Mouse (Mus musculus): Measurements from ENCODE around the gene Ednra.

The Ednra gene

DNA sequence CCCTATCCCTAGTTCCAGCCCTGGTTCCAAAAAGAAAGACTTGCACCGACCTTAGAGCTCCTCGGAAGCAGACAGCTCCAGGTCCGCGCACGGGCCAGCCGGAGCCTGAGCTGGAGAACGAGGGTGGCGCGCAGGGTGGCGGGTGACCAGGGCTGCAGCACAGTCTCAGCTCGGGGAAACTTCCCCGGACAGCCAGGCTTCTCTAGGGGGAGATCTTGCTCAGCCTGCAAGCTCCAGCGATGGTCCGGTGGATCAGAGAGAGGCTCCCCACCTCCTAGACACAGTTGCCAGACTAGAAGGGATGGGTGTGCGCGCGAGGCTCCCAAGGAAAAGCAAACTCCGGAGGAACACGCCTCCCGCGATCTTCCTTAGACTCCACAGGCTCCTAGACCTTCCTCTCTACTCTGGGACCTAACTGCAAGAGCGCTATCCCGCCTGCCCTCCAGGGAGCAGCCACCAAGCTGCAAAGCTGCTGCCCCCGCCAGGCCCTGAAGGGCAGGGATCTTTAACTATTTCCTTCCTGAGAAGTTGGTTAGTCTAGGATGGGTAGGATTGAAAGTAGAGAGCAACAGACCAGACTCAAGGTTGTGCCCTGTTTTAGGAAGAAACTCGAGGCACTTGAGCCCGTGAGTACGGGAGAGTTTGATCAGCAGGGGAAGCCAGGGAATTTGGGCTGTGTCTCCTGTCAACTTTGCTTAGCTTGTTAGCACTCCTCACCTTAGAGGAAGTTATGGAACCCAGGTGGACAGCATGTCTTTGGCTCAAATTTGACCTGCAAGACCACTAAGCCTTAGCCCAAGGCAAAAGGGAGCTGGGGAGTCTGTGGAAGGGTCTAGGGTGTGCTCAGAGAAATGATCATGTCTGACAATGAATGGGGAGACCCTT lies at the start of gene Ednra:
TSS of gene Ednra (minus strand) at position 419 of the 885 bp plus-strand sequence.
- in situ Hi-C loops (cut with MboI, MseI): no loop called here

DNA sequence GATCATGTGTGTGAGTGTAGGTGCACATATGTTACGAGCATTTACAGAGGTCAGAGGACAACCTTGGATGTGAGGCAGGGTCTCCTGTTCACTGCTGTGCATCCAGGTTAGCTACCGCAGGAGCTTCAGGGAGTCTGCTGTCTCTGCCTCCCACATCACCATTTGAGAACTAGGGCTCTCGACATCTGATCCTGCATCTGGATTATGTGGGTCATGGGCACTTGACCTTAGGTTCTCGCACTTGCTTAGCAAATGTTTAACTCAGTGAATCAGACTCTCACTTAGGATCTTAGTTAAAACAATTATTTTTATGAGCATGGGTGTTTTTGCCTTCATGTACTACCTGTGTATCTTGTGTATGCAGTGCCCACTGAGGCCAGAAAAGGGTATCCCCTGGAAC lies 49.6 kb upstream of the Ednra start:
- in situ Hi-C loops (cut with MboI, MseI): no loop called here

- in situ Hi-C loops (cut with MboI, MseI): no loop called here
Observed at GRCm38 (mm10) chr8:77773256-77773655, 49.0 kb upstream of the Ednra start.

- in situ Hi-C loops (cut with MboI, MseI): no loop called here
Observed at GRCm38 (mm10) chr8:77772210-77772886, 48.1 kb upstream of the Ednra start.

- in situ Hi-C loops (cut with MboI, MseI): no loop called here
Observed at GRCm38 (mm10) chr8:77770966-77771365, 46.7 kb upstream of the Ednra start.

DNA sequence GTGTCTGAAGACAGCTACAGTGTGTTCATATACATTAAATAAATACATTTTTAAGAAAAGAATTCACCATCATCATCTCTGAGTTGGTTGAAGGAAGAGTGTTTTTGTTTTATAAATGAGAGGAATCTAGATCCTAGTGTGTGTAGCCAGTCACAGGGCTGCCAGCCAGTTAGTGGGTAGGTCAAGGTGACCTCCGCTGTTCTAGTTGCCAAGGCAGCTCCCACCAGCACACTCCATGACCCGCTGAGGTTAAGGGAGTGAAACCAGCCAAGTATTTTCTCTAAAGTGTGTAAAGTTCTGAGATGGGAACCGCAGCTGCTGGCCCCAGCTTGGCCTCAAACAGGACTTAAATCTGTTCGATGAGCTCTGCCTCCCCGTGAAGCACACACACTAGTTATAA lies 44.7 kb upstream of the Ednra start:
- in situ Hi-C loops (cut with MboI, MseI): loop anchor here in 1 of 2 experiments (10.0 kb wide), 1 partner anchor 1684 kb away; no protein-coding TSS in a partner anchor

GRCm38 (mm10) chr8:77764253-77764652 lies 40.0 kb upstream of the Ednra start:
- in situ Hi-C loops (cut with MboI, MseI): loop anchor here in 1 of 2 experiments (10.0 kb wide), 1 partner anchor 1679 kb away; no protein-coding TSS in a partner anchor

GRCm38 (mm10) chr8:77762967-77763366 lies 38.7 kb upstream of the Ednra start:
- in situ Hi-C loops (cut with MboI, MseI): loop anchor here in 1 of 2 experiments (10.0 kb wide), 1 partner anchor 1678 kb away; no protein-coding TSS in a partner anchor

DNA sequence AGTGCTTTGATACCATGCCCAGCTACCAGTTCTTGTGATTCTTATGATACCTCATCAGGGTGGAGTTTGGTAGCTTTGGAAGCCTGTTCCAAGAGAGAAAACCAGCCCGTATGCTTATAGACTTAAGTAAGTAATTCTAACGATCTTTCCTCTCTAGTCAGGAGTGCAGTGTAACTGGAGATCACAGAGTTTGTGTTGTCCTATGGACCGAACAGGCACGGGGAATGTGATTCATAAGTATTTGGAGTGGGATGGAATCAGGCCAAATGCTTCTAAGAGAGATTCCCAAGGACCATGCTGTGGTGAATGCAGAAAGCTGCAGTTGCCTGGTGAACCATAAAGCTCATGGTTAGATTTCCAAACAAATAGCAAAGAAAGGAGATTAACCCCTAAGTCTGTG lies 31.2 kb upstream of the Ednra start:
- in situ Hi-C loops (cut with MboI, MseI): loop anchor here in 1 of 2 experiments (10.0 kb wide), 1 partner anchor 629 kb away; no protein-coding TSS in a partner anchor

- in situ Hi-C loops (cut with MboI, MseI): loop anchor here in 1 of 2 experiments (10.0 kb wide), 1 partner anchor 631 kb away; no protein-coding TSS in a partner anchor
Observed at GRCm38 (mm10) chr8:77753796-77754195, 29.5 kb upstream of the Ednra start.

DNA sequence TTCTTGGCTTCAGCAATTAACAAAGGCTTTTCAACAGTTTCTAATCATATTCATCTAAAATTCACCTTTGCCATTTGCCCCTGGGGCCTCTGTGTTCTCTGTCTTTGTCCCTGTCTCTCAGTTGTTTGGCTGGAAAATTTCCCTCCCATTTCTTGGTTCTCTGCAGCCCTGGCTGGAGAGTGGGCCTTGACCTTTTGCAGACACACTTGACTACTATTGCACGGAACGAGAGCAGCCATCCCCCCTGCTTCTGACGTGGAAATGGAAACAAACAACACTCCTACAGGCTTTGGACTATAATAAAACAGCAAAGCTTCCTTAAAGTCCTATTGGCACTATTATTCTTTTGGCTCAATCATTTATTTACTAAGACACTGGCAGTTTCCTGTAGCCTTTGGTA lies 27.8 kb upstream of the Ednra start:
- in situ Hi-C loops (cut with MboI, MseI): loop anchor here in 1 of 2 experiments (10.0 kb wide), 1 partner anchor 633 kb away; no protein-coding TSS in a partner anchor

GRCm38 (mm10) chr8:77750407-77750806 lies 26.1 kb upstream of the Ednra start:
- in situ Hi-C loops (cut with MboI, MseI): loop anchor here in 1 of 2 experiments (10.0 kb wide), 1 partner anchor 634 kb away; no protein-coding TSS in a partner anchor

DNA sequence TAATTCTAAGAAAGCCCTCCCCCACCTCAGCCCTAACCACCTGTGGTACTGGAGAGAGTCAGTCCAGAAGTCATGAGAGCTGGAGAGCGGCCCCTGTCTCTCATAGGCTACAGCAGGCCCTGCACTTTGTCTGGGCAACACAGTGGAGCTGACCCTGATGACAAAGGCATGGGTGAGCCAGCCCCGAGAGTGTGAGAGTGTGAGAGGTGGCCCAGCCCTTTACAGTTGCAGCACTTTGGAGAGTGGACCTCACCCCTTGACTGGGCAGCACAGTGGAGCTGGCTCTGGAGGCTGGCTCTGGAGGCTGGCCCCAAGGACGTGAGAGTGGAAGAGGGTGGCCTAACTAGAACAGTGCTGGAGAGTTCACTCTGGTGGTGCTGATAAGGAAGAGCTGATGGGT lies 20.2 kb upstream of the Ednra start:
- in situ Hi-C loops (cut with MboI, MseI): no loop called here

DNA sequence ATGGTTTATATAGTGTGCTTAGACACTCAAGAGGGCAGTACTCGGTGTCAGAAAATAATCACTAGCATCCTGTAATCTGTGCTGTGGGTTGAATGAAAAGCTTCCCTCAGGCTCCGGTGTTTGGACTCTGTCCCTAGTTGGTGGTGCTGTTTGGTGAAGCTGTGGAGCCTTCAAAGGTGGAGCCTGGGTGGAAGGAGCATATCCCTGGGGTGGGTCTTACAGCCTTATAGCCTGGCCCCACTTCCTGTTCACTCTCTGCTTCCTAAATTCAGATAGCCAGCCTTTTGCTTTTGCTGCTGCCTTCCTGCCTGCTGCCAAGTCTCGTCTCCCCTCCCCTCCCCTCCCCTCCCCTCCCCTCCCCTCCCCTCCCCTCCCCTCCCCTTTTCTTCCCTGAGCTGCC lies 18.1 kb upstream of the Ednra start:
- in situ Hi-C loops (cut with MboI, MseI): no loop called here

GRCm38 (mm10) chr8:77741050-77741777 lies 16.9 kb upstream of the Ednra start:
- in situ Hi-C loops (cut with MboI, MseI): no loop called here

DNA sequence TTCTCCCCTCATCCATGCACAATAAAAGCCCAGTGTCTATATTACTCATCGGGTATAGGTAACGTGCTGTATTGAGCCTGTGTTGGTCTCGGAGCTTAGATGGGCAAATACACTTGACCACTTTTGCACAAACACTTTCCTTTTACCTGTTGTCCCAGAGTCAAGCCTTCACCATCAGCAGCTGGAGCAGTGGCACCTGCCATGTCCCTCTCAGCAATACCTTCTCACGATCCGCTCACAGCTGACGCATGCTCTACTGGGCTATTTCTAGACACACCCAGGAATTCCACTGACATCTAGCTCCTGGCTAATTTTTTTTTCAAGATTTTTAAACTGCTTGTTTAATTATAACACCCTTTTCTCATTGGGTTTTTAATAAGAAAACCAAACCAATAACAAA lies 14.2 kb upstream of the Ednra start:
- in situ Hi-C loops (cut with MboI, MseI): no loop called here

DNA sequence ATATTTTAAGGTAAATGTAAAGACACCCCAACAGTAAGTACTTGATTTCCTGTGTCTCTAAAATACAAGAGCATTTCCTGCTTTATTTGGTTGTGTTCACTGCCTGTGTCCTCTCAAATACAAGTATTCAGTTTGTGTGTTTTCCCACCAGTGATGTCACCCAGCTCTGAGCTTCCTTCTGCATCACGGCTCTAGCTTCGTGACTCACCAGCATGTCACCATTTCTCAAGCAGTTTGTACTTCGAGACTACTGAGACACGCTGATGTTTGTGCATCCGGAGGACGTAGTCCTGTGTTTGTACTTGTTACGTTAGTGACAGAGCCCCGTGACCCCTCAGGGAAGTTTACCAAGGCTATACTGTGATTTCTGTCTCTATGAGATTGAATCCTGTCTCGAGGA lies 13.1 kb upstream of the Ednra start:
- in situ Hi-C loops (cut with MboI, MseI): no loop called here

- in situ Hi-C loops (cut with MboI, MseI): no loop called here
Observed at GRCm38 (mm10) chr8:77733792-77734191, 9.5 kb upstream of the Ednra start.

GRCm38 (mm10) chr8:77732964-77733363 lies 8.7 kb upstream of the Ednra start:
- in situ Hi-C loops (cut with MboI, MseI): no loop called here

DNA sequence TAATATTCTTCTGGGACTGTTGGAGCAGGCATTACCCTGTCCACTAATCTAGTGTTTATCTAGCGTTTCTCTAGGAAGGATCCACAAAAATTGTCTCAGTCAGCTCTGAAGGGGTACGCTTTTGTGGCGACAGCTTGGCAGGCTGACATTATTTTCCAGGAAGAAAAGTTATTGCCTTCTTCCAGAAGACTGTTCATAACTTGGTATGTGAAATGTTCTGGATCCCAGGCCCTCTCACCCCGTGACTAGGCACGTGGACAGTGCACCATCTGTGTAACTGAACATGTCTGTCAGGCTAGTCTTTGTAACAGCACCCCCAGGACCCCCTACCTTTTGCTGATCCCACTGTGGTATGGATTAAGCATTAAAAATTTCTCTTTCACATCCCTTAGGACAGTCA lies 1.1 kb upstream of the Ednra start:
- in situ Hi-C loops (cut with MboI, MseI): no loop called here

GRCm38 (mm10) chr8:77723534-77724045 lies 674 bp downstream of the Ednra start:
- in situ Hi-C loops (cut with MboI, MseI): no loop called here

Measured in T-helper 17 cell (primary cell).